Mouse (Mus musculus): Measurements from ENCODE around the gene Rnf111.
"Not testable (repeated sequence)": the region's sequence is repeated elsewhere in the genome, so short reads cannot be mapped to it uniquely, and the experiment has no call there.

The Rnf111 gene

DNA sequence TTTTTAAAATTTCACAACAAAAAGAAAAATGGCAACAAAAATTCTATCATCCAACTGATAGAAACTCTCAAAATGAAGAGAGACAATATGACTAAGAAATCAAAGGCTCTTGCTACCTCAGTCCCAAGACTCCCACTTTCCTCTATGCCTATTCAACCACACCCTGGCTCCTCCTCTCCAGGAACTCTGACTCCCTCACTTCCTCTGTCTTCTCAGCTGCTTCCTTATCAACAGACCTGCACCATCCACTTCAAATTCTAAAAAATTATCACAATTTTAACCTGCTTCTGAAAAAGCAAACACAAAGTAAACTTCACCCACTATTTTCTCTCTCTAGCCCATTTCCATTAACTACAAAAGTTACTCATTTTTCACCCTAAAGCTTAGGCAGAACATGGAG lies 6.5 kb downstream of the Rnf111 start:
- no peak for DNase-seq (ENCODE audit: low spot score in 2 of 2)

DNA sequence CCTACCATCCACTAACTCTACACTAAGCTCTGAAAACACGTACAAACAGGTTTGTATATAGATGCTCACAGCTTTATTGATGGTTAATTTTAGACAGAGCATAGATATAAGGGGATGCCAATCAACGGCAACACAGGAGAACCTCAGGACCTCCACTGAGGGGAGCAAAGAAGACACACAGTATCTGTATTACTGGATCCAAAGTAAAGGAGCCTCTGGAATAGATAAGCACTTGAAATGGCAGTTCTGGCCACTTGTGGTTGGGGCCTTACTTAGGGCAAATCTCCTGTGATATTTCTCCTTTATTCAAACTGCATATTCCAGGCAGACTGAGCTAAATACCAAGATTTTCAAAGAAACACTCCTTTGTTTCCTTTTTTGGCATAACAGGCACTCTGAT lies 10.5 kb downstream of the Rnf111 start:
- DNase-seq (ENCODE audit: low spot score in 2 of 2) = no peak

DNA sequence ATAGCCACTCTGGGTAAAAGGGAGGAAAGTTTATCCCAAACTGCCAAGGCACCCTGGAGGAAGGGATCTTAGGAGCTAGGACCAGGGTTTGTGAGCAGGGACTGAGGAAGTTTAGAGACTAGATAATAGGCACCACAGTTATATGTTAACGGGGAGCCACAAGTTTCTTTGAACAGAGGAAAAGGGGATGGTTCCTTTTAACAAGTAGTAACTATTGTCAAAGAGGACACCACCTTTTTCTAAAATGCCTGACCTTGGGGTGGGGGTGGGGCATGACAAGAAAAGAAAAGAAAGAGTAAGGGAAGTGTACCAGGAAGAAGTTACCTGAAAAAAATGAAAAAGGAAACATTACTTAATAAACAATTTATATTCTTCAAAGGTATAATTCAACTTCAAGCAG lies 12.3 kb downstream of the Rnf111 start:
- DNase-seq (ENCODE audit: low spot score in 2 of 2) = no peak

DNA sequence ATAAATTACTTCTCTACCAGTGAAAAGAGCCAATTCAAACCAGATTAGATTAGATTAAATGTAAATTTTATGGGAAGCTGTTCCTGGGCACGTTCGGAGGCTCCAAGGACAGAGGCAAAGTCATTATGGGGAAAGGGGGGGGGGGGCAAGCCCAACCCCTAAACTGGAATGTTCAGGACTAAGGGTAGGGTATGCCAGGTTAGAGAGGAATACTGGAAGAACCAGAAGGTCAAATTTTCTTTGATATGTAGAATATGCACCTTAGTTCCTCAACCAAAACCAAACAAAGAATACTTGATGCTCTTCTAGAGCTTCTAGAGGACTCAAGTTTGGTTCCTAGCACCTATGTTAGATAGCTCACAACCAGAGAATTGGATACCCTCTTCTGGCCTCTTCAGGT lies 16.1 kb downstream of the Rnf111 start:
- DNase-seq (ENCODE audit: low spot score in 2 of 2) = no peak

DNA sequence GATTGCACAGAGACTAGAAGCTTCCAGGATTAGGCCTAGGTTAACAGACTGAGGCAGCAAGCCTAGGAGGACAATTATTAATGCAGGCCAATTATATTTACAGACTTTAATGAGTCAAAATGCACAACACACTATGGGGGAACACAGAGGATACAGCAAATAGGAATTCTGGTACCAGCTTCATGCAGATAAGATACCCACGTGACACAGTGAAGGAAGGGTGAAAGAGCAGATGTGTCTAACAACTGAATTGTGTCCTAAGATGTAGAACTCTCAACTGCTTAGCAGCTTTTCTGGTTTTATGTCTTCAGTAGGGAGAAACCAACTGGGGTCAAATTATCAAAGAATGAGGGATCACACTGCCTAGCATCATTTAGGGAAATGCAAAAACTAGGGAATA lies 17.7 kb downstream of the Rnf111 start:
- no peak for DNase-seq (ENCODE audit: low spot score in 2 of 2)

DNA sequence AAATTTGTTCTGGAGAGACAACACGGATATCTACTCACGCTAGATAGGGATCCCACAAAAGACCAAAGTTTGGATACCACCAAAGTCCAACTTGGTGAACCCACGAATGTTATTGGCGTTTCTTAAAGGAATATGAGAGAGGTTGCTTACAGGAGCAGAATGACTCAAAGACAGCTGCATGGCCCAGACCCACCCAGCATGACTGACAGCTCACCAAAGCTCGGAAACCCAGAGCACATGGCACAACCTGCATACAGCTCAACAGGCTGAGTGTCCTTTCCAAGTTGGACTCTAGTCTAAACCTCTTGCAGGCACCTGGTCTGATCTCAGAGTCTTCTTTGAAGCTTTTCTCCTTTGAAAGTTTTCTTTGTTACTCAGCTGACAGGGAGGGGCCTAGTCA lies 20.0 kb downstream of the Rnf111 start:
- no peak for DNase-seq (ENCODE audit: low spot score in 2 of 2)

DNA sequence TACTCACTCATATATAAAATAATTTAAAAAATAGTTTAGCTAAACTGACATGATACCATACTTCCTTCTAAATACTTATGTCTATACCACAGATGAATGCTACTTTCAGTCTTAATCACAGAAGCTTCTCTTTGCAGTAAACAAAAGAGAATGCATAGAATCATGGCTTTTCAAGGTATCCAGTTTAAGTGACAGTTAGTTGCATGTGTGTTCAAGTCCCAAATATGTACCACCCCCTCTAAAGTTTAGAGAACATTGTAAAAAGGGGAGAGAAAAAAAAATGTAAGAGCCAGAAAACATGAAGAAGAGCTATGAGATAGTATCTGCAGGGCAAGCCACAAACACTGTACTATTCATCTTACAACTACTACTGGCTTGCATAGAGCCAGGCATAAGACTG lies 21.7 kb downstream of the Rnf111 start:
- no peak for DNase-seq (ENCODE audit: low spot score in 2 of 2)

DNA sequence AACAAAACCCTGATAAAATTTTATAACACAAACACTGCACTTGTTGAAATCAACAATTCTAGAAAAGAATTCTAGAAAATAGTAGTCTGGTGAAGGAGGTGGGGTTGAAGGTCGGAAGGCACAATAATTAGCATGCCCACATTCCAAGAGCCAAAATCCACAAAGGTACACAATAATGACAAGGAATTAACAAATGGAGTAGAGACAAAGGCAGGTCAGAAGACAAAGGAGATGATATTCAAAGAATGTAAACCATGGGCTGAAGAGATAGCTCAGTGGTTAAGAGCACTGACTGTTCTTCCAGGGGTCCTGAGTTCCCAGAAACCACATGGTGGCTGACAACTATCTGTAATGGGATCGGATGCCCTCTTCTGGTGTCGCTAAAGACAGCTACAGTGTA lies 26.3 kb downstream of the Rnf111 start:
- DNase-seq (ENCODE audit: low spot score in 2 of 2) = no peak

DNA sequence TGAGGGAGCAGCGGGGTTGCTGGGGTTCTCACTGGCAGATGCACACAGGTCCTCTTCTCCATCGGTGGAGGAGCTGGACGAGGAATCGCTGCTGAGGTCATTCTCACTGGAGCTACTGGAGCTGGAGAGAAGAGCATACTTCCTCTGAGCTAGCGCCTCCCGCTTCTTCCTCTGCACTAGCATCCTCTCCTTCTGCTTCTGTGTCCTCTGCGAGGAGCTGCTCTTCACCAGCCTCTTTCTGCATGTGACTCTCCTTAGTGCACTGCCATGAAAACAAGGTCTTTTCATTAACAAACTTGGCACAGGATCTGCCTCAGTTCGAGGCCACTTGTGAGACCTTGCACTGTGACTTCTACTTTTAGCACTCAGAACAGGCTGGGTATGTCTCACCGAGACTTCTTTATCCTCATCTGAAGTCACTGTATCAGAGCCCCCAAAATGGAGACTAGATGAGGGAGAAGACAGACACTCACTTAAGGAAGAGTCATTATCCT lies 27.7 kb downstream of the Rnf111 start:
- no peak for DNase-seq (ENCODE audit: low spot score in 2 of 2)

DNA sequence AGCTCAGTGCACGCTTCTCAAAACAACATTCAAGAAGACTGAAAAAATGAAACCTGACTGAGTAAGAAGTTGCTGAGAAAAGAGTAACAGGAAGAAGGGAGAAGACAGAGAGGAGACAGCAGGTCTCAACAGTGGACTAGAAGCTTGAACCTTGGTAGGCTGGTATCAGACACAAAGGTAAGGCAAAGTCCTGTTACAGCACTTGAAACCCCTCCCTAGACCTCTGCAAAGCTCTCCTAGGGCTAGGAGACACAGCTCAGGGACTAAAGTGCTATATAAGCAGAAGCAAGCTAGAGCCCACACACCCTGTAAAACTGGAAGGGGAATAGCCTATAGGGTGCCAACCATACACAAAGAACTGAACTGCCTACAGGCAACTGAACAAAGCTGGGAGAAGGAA lies 30.1 kb downstream of the Rnf111 start:
- DNase-seq (ENCODE audit: low spot score in 2 of 2) = no peak

DNA sequence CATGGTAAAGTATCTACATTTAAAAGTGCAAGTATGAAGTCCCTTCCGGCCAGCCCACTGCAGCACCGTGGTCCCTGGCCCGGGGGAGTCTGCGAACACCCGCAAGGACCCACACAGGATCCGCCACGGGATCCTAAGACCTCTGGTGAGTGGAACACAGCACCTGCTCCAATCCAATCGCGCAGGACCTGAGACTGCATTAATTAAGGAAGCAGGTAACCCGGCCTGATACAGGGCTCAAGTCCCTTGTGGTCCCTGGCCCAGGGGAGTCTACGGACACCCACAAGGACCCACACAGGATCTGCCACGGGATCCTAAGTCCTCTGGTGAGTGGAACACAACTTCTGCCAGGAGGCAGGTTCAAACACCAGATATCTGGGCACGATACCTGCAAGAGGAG lies 40.4 kb downstream of the Rnf111 start:
- DNase-seq (ENCODE audit: low spot score in 2 of 2) = not testable (repeated sequence)

DNA sequence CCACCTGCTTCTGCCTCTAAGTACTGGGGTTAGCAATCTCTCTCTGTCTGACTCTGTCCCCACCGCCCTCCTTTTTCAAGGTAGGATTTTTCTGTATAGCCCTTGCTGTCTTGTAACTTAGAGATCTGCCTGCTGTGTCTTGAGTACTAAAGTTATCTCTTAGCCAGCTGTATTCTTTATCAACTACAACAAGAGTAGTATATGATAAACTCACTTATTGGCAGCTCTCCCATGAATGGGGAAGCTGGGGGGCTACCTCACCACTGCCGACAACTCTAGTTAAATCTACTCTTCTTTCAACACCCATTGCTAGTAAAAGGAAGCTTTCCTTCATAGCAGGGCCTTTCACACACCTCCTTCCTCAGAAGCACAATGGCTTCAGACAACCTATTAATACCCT lies 51.2 kb downstream of the Rnf111 start:
- no peak for DNase-seq (ENCODE audit: low spot score in 2 of 2)

DNA sequence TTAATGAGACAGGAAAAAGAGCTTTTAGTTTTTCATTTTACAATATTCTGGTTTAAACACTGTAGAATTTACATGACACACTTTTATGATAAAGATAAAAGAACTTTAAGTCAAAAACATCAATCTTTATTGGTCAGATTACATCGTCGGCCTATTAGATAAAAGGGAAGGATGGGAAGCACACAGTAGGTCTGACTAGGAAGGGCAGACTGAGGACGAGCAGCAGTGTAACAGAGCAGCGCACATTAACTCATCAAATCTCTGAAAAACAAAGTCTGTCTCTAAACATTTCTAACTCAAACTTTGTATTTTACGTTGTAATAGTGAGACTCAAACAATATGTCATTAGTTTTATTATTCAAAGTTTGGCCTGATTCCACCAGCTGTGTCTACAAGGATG lies 54.5 kb downstream of the Rnf111 start:
- DNase-seq (ENCODE audit: low spot score in 2 of 2) = no peak

DNA sequence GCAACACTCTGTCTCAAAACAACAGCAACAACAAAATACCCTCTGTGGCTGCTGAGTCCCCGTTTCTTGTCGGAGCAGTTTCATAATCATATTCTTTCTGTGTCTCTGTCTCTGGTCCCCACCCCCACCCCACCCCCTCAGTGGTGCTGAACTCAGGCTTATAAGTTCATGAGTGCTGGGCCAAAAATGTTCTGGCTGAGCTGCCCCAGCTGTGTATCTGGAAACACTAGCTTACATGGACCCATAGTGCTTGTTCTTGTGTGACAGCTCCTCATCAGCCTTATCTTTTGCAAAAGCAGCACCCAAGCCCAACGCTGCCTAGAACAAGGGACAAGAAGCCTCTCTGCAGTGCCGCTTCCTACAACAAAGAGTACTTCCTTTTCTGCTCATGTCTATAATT lies 63.6 kb downstream of the Rnf111 start:
- DNase-seq (ENCODE audit: low spot score in 2 of 2) = no peak

DNA sequence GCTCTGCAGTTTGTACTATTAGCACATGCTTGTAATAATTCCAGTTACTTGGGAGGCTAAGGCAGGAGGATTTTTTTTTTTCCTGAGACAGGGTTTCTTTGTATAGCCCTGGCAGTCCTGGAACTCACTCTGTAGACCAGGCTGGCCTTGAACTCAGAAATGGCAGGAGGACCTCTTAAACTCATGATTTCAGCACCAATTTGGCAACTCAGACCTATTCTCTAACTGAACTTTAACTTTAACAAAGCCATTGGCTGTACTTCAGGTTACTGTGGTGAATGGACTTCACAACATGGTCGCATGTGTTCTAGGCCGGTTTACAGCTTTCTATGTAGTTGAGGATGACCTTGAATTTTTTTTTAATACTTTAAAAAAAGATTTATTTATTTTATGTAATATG lies 80.9 kb downstream of the Rnf111 start:
- DNase-seq (ENCODE audit: low spot score in 2 of 2) = no peak

DNA sequence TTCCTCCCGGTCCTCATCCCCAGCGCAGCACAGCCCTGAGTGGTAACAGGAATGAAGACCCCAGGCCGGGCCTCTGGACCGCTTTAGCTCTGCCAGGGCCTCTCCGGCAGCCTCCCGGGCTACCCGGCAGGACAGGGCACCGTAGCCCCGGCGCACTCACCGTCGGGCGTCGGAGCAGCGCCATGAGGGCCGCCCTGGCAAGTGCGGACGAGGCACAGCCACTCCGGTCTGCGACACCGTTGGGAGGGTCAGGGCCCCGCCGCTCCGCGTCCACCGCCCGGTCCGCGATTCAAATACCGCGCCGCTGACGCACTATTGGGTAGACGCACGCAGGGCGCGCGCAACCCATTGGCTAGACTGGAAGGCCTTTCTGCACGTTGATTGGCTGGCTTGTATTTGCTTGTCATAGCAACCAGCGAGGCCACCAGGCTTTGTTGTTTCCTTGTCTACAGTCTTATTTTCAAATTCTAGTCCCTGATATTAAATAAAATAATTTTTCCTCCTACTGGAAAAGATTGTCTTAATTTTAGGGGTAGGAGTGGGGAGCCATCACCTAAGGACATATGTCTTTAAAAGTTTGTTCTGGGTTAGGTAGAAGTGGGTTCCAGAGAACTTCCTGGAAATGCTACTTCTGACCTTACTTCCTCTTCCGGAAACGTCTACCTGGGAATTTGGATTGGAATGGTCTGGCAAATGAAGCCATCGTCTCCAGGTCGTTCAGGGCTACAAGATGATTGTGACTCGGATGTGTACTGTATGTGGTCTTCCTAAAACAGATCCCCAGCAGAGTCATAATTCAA lies 82.1 kb downstream of the Rnf111 start, which contains the start of gene Ccnb2:
Ccnb2 (minus strand) TSS at position 291 of the 800 bp plus-strand sequence.
- peak; percentile 84 to 85 for DNase-seq (ENCODE audit: low spot score in 2 of 2)

DNA sequence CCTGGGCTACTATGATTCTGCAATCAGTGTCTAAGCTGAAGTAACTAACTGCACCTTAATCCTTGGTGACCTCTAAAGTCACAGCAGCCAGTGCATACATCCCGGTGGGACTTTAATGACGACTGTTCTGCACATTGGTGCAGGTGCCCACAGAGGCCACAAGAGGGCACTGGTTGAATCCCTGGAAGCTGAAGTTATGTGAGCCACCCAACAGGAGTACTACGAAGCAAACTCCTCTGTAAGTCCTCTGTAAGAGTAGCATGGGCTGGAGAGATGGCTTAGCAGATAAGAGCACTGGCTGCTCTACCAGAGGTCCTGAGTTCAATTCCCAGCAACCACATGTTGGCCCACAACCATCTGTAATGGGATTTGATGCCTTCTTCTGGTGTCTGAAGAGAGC lies 87.1 kb downstream of the Rnf111 start:
- no peak for DNase-seq (ENCODE audit: low spot score in 2 of 2)

DNA sequence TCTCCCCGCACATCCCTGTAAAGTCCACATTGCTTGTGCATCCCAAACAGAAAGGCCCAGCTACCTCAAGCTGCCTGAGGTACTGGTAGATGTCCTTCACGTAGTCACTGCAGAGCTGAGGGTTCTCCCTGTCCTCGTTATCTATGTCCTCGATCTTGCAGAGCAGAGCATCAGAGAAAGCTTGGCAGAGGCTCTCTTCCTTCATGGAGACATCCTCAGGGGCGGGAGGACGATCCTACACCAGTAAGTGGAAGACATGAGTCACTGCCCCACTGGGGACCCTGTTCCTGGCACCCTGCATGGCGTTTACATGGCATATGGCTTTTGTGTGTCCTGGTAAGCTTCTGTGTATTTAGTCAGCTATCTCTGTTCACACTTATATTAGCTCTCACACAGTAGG lies 90.5 kb downstream of the Rnf111 start:
- no peak for DNase-seq (ENCODE audit: low spot score in 2 of 2)

DNA sequence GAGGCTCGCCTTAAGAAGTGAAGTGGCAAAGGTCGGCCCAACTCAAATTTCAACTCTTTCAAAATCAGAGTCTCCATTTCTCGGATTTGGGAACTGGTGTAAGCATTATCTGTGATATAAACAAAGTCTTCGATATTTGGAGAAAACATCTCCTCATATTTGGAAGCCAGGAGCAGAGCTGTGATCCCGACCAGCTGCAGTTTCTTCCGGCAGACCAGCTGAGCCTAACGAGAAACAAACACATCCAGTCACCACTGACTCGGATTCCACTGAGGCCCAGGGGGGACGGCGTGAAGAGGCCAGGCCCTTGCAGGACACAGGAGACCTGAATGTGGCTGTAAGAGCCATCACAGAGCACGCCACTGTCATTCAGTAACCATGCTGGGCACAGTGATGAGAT lies 92.9 kb downstream of the Rnf111 start:
- DNase-seq (ENCODE audit: low spot score in 2 of 2) = no peak

DNA sequence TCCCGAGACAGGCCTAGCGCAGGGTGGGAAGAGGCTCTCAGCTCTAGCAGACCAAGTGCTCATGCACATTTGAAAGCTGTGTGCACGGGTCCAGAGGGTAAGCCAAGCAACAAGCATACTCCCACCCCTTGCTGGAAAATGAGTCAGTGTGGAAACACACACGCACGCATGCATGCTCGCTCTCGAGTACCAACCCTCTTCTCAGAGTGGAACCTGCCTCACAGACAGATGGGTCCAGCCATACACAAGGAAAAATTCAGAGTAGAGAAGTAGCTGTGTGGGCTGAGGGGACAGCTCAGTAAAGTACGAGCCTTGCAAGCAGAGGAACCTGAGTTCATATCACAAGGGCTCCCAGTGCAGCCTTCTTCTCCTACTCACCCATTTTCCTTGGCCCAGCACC lies 93.8 kb downstream of the Rnf111 start:
- DNase-seq (ENCODE audit: low spot score in 2 of 2) = peak in 1 of 2 experiments; percentile 22

DNA sequence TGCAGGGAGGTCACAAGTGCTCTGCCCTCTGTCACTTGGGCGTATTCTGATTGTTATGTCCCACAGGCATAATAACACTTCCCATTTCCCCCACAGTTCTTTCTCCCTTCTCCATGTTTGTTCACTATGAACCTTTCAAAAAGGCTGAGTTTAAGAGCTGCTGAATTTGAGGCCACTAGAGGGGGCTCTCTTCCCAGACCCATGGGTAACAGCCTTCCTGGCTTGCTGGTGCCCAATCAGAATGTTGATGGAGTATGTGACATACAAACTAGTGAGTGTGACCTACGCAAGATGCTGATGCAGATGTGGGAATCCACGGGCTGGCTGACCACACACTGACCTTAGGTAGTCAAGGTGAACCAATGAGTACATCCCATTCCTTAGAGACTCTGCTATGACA lies 94.7 kb downstream of the Rnf111 start:
- no peak for DNase-seq (ENCODE audit: low spot score in 2 of 2)

DNA sequence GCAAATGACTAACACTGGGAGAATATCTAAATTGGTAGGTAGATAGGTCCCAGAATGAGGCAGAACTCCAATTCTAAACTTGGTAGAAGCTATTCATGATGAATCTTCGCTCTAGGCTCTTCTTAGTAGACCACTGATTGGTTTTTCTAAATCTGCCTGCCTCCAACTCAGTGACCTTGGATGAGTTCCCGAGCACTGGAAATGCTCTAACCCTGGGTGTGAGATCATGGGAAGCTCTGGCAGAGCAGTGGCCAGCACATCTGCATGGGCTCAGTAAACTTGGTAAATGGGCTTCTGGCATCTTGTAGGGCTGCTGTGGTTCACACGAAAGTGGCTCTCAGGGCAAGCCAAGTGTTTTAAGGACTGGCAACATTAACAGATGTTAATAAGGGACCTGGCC lies 96.9 kb downstream of the Rnf111 start:
- DNase-seq (ENCODE audit: low spot score in 2 of 2) = no peak

DNA sequence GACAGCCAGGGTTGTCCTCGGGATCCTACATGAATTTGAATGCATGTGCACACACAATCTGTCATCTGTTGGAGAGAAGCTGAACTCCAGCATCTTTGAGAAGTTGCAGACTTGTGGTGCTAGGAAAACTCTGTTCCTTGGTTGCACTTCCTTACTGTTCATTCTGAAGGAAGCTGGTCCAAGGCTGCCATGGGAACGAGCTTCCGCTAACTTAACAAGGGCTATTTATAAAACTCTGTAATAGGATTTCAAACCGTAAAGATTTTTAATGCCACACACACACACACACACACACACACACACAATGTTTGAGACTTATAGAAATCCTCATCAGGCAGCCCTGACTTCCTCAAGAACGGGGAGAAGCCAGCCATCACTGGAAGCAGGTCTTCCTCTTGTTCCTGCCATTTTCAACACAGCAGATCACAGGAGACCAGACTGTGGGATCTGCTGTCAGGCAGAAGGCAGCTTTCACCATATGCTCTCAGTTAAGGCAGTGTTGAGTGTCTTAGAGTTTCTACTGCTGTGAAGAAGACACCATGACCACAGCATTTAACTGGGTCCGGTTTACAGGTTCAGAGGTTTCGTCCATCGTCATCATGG lies 101.5 kb downstream of the Rnf111 start:
- peak; percentile 37 to 50 for DNase-seq (ENCODE audit: low spot score in 2 of 2)

Measured in right cerebral cortex, adult 2 months (tissue).